Mouse (Mus musculus) heart, adult 11 months (tissue): ENCODE data around the gene Fbxo17.

Experiments
- DNase-seq: peaks from one replicate; pipeline ENCODE4 v3.0.0; 2022

Gene Fbxo17

GRCm38 (mm10) chr7:28719159-28719558 is 2.6 kb downstream of the Fbxo17 start:
- no peak for DNase-seq

DNA sequence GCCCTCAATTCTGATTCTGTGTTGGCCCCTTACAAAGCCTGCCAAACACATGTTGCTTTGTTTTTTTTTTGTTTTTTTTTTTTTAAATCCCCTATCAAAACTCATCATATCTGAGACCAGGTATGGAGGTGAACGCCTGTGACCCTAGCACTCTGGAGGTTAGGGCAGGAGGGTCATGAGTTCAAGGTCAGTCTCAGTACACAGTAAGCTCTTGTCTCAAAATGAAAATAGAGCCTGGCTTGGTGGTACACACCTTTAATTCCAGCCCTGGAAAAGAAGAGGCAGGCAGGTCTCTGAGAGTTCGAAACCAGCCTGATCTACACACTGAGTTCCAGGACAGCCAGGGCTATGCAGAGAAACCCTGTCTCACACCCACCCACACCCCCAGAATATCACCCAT is 3.0 kb downstream of the Fbxo17 start:
- DNase-seq, result no peak

DNA sequence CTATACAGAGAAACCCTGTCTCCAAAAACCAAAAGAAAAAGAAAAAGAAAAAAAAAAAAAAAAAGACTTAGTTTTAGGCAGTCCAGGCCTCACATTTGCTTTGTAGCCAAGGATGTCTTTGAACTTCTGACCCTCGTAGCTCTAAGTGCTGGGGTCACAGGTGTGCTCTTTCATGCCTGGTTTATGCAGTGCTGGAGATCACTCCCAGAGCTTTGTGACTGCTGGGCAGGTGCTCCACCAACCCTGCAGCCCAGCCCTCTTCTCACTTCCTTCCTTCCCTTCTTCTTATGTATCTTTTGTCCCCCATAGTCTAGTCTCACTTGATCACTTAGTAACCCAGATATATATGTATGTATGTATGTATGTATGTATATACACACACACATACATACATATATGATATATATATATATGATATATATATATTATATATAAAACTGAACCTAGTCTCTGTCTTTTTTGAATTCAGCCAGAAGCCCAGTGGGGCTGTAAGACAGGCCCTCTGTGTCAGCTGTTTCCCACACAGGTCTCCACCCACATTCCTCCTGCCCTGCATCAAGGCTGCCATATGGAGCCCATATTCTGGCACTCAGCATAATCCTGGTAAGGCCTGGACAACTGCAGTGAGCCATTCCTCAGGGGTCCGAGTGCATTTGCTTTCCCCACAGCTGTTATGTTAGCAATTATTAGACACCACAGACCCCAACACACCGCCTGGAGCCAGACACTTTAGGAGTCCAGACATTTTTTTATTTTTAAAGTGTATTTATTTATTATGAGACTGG is 4.3 kb downstream of the Fbxo17 start:
- no peak for DNase-seq

- DNase-seq, result no peak
Observed at GRCm38 (mm10) chr7:28722079-28722478, 5.5 kb downstream of the Fbxo17 start.

GRCm38 (mm10) chr7:28724613-28725012 is 8.0 kb downstream of the Fbxo17 start:
- DNase-seq, result no peak

DNA sequence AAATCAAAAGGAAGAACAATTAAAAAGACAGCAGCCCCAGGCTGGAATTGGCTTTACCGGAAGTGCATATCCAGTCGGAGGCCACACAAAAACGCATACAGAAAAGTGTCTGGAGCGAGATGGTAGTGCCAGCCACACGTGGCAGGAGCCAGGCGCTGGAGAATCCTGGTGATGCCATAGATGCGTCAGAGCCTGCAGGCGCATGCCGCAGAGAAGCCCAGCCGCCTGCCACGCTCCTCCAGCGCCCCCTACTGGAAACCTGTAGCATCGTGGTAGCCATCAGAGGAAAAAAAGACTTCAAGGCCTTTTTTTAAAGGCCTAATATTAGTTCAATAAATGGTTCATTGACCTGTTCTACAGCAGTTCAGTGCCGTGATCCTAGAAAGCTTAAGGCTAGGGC is 10.0 kb downstream of the Fbxo17 start:
- DNase-seq, result no peak

DNA sequence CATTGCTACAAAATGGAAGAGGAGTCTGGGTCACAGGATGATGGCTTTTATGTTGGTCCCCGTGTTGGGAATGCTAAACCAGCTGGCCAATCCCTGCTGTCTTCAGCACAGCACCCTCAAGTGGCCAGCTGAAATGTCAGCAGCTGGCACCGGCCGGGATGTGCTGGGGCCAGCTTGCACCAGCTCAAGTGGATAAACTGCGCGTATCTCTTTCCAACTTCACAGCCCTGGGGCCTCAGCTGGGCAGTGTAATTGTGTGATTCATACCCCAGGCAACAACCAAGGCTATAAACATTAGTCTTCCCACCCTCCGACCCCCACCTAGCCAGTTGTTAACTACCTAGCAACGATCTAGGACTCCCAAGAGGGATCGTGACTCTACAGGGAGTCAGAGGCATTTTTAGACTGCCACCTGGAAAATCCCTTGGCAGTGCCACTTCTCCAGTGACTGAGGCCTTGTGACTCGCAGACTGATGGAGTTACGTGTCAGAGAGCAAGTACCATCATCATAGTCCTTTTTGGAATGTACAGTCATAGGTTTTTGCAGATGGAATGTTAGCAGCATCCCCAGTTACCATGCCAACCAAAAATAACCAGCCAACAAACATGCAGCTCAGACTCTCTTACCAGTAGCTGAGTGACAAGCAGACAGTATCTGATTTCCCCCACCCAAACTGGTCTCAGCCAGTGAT is 11.2 kb downstream of the Fbxo17 start:
- no peak for DNase-seq

- peak; percentile 97 for DNase-seq
Observed at GRCm38 (mm10) chr7:28732341-28733142, 15.9 kb downstream of the Fbxo17 start.

- DNase-seq, result no peak
Observed at GRCm38 (mm10) chr7:28733211-28733610, 16.6 kb downstream of the Fbxo17 start.

- no peak for DNase-seq
Observed at GRCm38 (mm10) chr7:28735701-28736100, 19.1 kb downstream of the Fbxo17 start.

DNA sequence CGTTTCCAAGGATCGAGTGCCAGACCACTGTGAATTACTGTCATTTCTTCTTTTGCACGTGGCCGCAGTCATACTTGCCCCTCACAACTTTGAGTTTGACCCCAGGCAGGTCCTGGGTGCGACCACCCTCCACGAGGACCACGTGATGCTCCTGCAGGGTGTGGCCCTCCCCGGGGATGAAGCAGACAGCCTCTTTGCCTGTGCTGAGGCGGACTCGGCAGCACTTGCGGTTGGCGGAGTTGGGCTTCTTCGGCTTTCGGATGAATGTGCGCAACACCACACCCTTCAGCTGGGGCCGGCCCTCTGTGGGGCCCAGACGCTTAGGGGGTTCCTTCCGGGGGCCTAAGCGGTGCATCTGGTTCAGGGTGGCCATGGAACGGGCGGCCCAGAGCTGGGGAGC is 23.2 kb downstream of the Fbxo17 start:
- no peak for DNase-seq

DNA sequence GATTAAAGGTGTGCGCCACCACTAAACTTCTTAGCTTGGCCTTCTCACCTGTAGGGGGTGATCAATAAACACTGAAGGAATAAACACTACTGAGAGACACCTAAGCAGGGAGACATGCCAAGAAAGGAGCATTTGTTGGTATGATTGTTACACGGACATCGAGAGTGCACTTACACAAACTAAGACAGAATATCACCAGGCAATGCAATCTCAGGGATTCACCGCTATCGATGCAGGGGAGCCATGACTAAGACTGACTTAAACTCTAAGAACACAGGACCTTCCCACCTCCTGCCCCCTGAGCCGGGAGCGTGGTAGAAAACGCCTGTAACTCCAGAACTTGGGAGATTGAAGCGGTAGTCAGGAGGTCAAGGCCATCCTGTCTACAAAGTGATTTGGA is 24.3 kb downstream of the Fbxo17 start:
- no peak for DNase-seq

DNA sequence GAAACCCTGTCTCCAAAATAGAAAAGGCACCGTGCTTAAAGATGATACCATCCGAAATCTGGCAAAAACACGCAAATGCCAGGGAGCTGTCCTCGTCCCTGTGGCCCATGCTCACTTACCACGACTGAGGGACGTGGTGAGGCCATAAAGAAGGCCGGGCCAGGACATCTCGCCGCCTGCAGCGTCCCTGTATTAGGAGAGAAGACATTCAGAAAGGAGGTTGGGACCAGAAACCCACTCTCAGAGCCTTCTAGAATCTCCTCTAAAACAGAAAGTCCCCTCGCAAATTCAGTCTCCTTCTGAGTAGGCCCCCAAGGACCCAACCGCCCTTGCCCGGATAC is 24.7 kb downstream of the Fbxo17 start:
- no peak for DNase-seq

- peak; percentile 100 for DNase-seq
Observed at GRCm38 (mm10) chr7:28741709-28742438, 25.3 kb downstream of the Fbxo17 start, which contains the start of the genes Mrps12 and Sars2. Gene Mrps12 (minus strand): TSS chr7:28741820. Gene Sars2 (plus strand): TSS chr7:28741992.

DNA sequence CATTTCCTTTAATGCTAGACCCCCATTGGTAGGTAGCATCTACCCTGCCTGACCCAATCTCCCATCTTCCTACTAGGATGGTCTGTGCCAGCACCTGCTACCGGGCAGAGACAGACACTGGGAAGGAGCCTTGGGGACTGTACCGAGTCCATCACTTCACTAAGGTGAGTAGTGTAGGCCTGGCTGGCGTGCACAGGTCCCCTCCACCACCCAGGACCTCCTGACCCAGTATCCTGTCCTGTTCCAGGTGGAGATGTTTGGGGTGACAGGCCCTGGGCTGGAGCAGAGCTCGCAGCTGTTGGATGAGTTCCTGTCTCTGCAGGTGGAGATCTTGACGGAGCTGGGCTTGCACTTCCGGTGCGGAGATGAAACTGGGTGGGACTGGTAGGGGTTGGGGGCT is 33.3 kb downstream of the Fbxo17 start:
- peak; percentile 87 for DNase-seq

DNA sequence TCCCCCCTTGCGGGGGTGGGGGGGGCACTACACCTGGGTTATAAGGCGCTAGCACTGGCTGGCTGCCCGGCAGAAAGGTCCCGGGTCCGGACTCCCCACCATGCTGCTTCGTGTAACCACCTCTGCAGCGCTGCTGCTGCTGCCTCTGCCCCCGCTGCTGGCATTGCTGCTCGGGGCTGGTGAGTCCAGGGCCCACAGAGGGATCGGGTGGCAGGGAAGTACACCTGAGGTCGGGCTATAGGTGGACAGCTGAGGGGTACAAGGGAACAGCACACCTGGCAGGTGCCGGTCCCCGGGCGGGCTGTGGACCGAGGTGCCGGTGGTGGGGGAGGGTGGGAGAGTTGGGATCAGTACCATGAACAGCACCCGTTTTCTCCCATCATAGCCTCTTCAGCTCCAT is 39.5 kb downstream of the Fbxo17 start, which contains the start of gene Ccer2:
Gene Ccer2 (plus strand): TSS at position 96 of the 400 bp plus-strand sequence.
- DNase-seq, result peak; percentile 87

- DNase-seq, result peak; percentile 86
Observed at GRCm38 (mm10) chr7:28758623-28759022, 42.0 kb downstream of the Fbxo17 start.

DNA sequence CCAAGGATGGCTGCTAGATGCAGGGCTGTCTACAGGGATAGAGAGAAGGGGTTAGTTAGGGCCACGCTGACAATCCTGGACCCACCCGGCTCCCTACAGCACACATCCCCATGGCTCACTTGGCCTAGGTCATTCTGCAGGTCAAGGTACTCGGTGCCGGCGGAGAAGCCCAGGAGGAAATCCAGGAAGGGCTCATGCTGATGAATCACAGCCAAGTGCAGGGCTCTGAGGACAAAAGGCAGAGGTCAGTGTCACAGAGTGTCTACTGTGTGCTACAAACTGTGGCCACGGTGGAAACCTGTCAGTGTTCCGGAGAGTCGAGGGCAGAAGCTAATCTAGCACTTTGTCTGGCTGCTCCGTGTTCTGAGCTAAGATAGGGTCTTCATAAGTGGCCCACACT is 45.3 kb downstream of the Fbxo17 start:
- DNase-seq, result no peak

DNA sequence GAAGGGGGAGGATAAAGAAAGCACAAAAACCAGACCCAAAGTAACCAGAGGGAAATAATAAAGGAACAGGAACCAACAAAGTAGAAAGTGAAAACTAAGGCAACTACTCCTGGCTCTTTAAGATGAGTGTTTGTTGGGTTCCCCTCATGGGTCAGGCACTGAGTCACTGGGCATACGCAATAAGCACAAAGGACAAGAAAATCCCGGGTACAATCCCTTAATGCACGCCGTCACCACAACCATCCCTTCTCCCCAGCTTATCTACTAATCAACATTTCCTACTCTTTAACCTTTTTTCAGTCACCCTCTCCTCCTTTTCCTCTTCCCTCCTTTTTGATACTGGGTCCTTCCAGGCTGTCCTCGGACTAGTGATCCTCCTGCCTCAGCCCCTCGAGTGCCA is 48.6 kb downstream of the Fbxo17 start:
- peak; percentile 83 for DNase-seq

GRCm38 (mm10) chr7:28766173-28766879 is 49.7 kb downstream of the Fbxo17 start, which contains the start of gene Sirt2:
Gene Sirt2 (plus strand): TSS chr7:28766735.
- peak; percentile 100 for DNase-seq

- DNase-seq, result no peak
Observed at GRCm38 (mm10) chr7:28766910-28767309, 50.3 kb downstream of the Fbxo17 start.

DNA sequence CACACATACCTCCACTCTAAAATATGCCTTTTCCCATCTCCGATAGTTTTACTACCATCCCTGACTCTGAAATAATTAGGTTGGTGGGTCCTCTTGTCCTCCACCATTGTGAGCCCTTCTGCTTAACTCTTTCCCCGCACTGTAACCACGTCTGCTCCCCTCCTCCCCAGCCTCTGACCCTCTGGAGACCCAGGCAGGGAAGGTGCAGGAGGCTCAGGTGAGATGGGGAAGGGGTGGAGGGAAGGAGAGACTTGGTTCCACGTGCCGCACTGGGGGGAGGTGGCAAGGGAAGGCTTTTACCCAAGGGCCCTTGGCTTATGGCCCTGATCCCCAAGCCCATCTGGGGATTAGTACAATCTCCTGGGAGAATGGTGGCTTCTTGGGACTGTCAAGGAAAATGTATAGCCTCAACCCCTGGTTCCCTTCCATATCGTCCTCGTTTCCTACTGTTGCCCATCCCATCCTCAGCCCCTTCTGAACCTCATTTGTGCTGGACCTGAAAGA is 50.9 kb downstream of the Fbxo17 start, which contains the start of gene Nfkbib:
Gene Nfkbib (minus strand): TSS at position 51 of the 504 bp plus-strand sequence.
- peak; percentile 89 for DNase-seq
